Mouse (Mus musculus): ENCODE data around the gene Zc3h13. TPM values are rescaled to one million over a fixed set of nuclear protein-coding genes. Genes with fewer than 3 reads are reported as not detected.

Gene Zc3h13
- polyA plus RNA-seq, 1 experiment from 2014 or later = 42.4 TPM

- no peak overlapping the region for H3K4me3 ChIP-seq (ENCODE audit: low read depth, low read length)
- H3K27me3 ChIP-seq (ENCODE audit: control insufficient read depth, insufficient read depth, low read depth, low read length) = no peaks in the 10 kb centered on the region
- H3K27ac ChIP-seq (ENCODE audit: low read length) = no peak overlapping the region
- H3K9ac ChIP-seq (ENCODE audit: low read depth, low read length) = no peak overlapping the region
- H3K4me2 ChIP-seq (ENCODE audit: low read length) = no peak overlapping the region
- peaks cover 15% of the 10 kb centered on the region for H3K4me1 ChIP-seq (ENCODE audit: control insufficient read depth, insufficient read depth, low read length)
- WGBS = 38% methylated on average over 7 of the region's 7 CpGs
- no peak for ATAC-seq
- no peaks in the 10 kb centered on the region for H3K36me3 ChIP-seq (ENCODE audit: control insufficient read depth, insufficient read depth, low read length)
- no peaks in the 10 kb centered on the region for H3K9me3 ChIP-seq (replicated peaks; ENCODE audit: control insufficient read depth, low read length, poor library complexity, severe bottlenecking)
These were observed 93.4 kb downstream of the Zc3h13 start for GRCm38 (mm10) chr14:75377612-75378011.

Small RNAs within 50 kb of the gene (microRNA-seq; reads per million reads assigned to microRNA genes)
- gene Gm44482 = not detected

Other genes with a start within 250 kb of the Zc3h13 start
- not detected in 2 replicates for gene Lrrc63, start 153.5 kb upstream of the Zc3h13 start, polyA plus RNA-seq (2015; fragmentation: Nextera tagmentation; extraction: Ambion mirVana)
- 12.1 and 13.4 TPM in 2 replicates for gene Lcp1, start 153.3 kb upstream of the Zc3h13 start, polyA plus RNA-seq (2015; fragmentation: Nextera tagmentation; extraction: Ambion mirVana)
- gene Cpb2, start 42.1 kb upstream of the Zc3h13 start, polyA plus RNA-seq (2015; fragmentation: Nextera tagmentation; extraction: Ambion mirVana) = not detected in 2 replicates
- gene Siah3, start 171.6 kb downstream of the Zc3h13 start, polyA plus RNA-seq (2015; fragmentation: Nextera tagmentation; extraction: Ambion mirVana) = 2.7 and 3.0 TPM in 2 replicates

Data from midbrain, embryonic 16.5 days (tissue).